Mouse (Mus musculus): ENCODE results near the gene Nfu1. TPM values are rescaled to one million over a fixed set of nuclear protein-coding genes. Genes with fewer than 3 reads are reported as not detected.

The Nfu1 gene
- 232 and 303 TPM in 2 replicates for polyA plus RNA-seq (2012; rRNA removed)

DNA sequence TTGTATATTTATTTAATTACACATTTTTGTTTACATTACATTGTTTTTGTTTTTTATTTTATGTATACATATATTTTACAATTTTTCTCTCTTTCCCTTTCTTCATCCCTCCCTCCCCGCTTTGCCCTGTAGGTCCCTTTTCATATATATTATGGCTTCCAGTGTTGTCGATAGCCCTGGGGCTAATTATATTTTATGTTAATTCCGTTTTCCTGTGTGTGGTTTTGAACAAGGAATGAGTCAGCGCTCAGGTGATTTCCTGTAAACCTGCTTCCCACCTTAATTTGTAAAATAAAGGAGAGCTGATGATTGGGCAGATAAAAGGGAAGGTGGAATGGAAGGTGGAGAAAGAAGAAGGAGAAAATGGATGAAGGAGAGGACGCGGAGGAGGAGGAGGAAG, at the start of gene Nfu1:
TSS of gene Nfu1 (plus strand) at position 350 of the 400 bp plus-strand sequence.
- Histone ChIP-seq H3K4me1 (ENCODE audit: control insufficient read depth, insufficient read depth, low read length) (no peaks in the 10 kb centered on the region), H3K27me3 (replicated peaks; ENCODE audit: control insufficient read depth, insufficient read depth, low read length) (no peaks in the 10 kb centered on the region), H3K27ac (ENCODE audit: insufficient read depth, low read depth, low read length) (peak within 1 kb of the TSS; percentile 69), H3K36me3 (ENCODE audit: control insufficient read depth, insufficient read depth, low read length) (no peaks in the 10 kb centered on the region), H3K4me3 (ENCODE audit: insufficient read depth, low read depth, low read length) (peak within 1 kb of the TSS; percentile 78)
- no peak for TF ChIP-seq POLR2A (IDR thresholded peaks at IDR 0.05; ENCODE audit: low read depth, low read length)
- no peak for TF ChIP-seq CTCF (conservative IDR thresholded peaks at IDR 0.05; ENCODE audit: insufficient read depth, insufficient read length, low read depth, low read length)
- DNase-seq, result no peak
- 74% methylated on average over 6 of the region's 6 CpGs for WGBS

DNA sequence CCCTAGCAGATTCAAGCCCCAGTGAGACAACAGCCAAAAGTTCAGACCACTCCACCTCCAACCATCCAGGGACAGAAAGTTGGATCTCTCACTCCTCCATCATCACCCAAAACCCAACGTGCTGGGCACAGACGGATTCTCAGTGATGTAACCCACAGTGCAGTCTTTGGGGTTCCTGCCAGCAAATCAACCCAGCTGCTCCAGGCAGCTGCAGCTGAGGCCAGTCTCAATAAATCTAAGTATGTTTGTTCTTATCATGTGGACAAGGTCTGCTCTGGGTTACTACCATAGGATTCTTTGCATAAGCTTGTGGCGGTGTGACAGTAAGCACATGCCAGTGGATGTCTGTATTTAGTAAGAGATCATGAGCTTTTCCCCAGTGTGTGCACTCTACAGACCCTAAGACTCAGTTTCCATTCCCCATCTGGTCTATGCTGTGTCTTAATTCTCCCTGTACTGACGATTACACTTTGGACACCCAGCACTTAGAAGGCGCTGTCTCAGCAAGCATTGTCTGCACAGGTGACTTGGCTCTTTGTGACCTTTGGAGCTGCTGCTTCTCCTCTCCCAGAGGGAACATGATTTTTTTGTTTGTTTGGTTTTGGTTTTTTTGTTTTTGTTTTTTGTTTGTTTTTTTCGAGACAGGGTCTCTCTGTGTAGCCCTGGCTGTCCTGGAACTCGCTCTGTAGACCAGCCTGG, 44.9 kb upstream of the Nfu1 start:
- DNase-seq, result peak; percentile 58
- no peak for TF ChIP-seq CTCF (conservative IDR thresholded peaks at IDR 0.05; ENCODE audit: insufficient read depth, insufficient read length, low read depth, low read length)
- TF ChIP-seq POLR2A (IDR thresholded peaks at IDR 0.05; ENCODE audit: low read depth, low read length), result no peak
- no peak overlapping the region for H3K4me3 ChIP-seq (ENCODE audit: insufficient read depth, low read depth, low read length)
- H3K27me3 ChIP-seq (replicated peaks; ENCODE audit: control insufficient read depth, insufficient read depth, low read length), result no peaks in the 10 kb centered on the region
- H3K36me3 ChIP-seq (ENCODE audit: control insufficient read depth, insufficient read depth, low read length), result peaks cover 8% of the 10 kb centered on the region
- peak overlapping the region; percentile 35 for H3K27ac ChIP-seq (ENCODE audit: insufficient read depth, low read depth, low read length)
- peaks cover 4% of the 10 kb centered on the region; the same call in 1 of the 2 replicates for H3K4me1 ChIP-seq (ENCODE audit: control insufficient read depth, insufficient read depth, low read length)
- 74% methylated on average over 7 of the region's 7 CpGs for WGBS

DNA sequence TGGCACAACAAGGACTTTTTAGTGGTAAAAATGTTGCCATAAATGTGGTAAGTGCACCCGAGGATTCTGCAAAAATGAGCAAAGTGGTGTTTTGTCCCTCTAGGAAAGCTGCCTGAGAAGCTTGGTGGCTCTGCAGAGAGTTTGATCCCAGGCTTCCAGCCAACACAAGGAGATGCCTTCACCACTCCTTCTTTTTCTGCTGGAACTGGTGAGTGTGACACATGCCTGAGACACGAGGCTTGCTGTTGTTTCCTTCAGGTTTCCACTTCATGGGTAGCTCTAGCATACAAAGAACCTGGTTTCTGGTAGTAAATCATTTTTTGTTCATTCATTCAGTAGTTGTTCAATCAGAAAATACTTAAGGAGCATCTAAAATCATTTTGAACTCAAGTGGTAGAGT, 41.9 kb upstream of the Nfu1 start:
- no peak for DNase-seq
- Histone ChIP-seq H3K27ac (ENCODE audit: insufficient read depth, low read depth, low read length) (no peak overlapping the region), H3K4me3 (ENCODE audit: insufficient read depth, low read depth, low read length) (no peak overlapping the region), H3K36me3 (ENCODE audit: control insufficient read depth, insufficient read depth, low read length) (peaks cover 9% of the 10 kb centered on the region), H3K27me3 (replicated peaks; ENCODE audit: control insufficient read depth, insufficient read depth, low read length) (no peaks in the 10 kb centered on the region), H3K4me1 (ENCODE audit: control insufficient read depth, insufficient read depth, low read length) (peaks cover 4% of the 10 kb centered on the region; the same call in 1 of the 2 replicates)
- no peak for TF ChIP-seq POLR2A (IDR thresholded peaks at IDR 0.05; ENCODE audit: low read depth, low read length)
- TF ChIP-seq CTCF (conservative IDR thresholded peaks at IDR 0.05; ENCODE audit: insufficient read depth, insufficient read length, low read depth, low read length), result no peak
- WGBS, result 90% methylated on average over 2 of the region's 2 CpGs

DNA sequence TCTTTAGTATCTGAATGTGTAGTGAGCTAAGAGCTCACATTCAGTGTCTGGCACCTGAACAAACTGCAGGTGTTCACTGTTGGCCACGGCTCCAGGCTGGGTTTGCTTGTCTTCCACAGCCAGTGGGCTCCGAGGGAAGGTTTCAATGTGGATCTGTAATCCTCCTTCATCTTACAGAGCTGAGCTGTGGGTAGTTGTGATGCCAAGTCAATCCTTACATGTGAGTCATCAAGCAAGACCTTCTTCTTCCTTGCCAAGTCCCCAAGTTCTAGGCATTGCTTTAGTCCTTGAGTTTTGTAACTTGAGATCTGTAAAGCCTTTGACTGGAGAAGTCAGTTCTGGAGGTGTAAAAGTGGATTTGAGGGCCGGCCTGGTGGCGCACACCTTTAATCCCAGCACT, 35.1 kb upstream of the Nfu1 start:
- 94% methylated on average over 4 of the region's 4 CpGs for WGBS

DNA sequence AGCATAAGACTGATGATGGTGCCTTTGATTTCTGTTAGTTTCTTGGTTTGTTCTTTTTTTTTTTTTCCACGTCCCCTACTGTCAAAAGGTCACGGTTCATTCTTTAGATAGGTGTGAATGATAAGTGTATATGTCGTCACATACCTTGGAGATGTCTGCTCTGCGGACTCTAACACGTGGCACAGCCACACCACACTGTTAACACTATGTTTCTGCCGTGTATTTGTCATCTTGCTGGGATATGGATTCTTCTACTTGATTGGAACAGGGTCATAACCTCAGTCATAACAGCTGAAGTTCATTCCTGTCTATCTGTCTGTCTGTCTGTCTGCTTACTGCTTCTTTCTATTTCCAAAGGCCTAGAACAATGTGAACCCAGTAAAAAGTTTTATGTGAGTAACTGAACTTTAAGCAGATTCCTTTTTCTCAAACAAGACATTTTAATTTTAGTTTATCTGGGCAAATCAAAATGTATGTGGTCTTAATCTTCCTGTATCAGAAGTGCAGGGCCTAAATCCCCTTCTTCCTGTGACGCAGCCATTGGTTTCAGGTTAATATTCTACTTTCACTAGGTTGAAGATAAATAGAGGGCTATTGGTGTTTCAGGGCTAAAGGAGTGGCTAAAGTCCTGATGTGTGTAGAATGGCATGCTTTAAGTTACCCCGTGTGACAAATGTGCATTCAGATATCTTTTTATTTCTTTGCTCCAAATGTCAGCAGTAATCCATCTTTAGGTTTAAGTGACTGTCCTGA, 30.7 kb upstream of the Nfu1 start:
- H3K4me1 ChIP-seq (ENCODE audit: control insufficient read depth, insufficient read depth, low read length), result peaks cover 4% of the 10 kb centered on the region; the same call in 1 of the 2 replicates
- DNase-seq, result peak; percentile 45
- no peaks in the 10 kb centered on the region for H3K27me3 ChIP-seq (replicated peaks; ENCODE audit: control insufficient read depth, insufficient read depth, low read length)
- H3K4me3 ChIP-seq (ENCODE audit: insufficient read depth, low read depth, low read length), result no peak overlapping the region
- TF ChIP-seq CTCF (conservative IDR thresholded peaks at IDR 0.05; ENCODE audit: insufficient read depth, insufficient read length, low read depth, low read length) (no peak), POLR2A (IDR thresholded peaks at IDR 0.05; ENCODE audit: low read depth, low read length) (no peak)
- no peak overlapping the region for H3K27ac ChIP-seq (ENCODE audit: insufficient read depth, low read depth, low read length)
- H3K36me3 ChIP-seq (ENCODE audit: control insufficient read depth, insufficient read depth, low read length), result no peaks in the 10 kb centered on the region
- WGBS, result 72% methylated on average over 8 of the region's 8 CpGs

More for the DNA sequence above, 35.1 kb upstream of the Nfu1 start:
- peaks cover 3% of the 10 kb centered on the region; the same call in 1 of the 2 replicates for H3K4me1 ChIP-seq (ENCODE audit: control insufficient read depth, insufficient read depth, low read length)
- no peak overlapping the region for H3K4me3 ChIP-seq (ENCODE audit: insufficient read depth, low read depth, low read length)
- no peaks in the 10 kb centered on the region for H3K27me3 ChIP-seq (replicated peaks; ENCODE audit: control insufficient read depth, insufficient read depth, low read length)
- no peak for TF ChIP-seq CTCF (conservative IDR thresholded peaks at IDR 0.05; ENCODE audit: insufficient read depth, insufficient read length, low read depth, low read length)
- no peak for TF ChIP-seq POLR2A (IDR thresholded peaks at IDR 0.05; ENCODE audit: low read depth, low read length)
- DNase-seq, result no peak
- no peak overlapping the region for H3K27ac ChIP-seq (ENCODE audit: insufficient read depth, low read depth, low read length)
- peaks cover 5% of the 10 kb centered on the region for H3K36me3 ChIP-seq (ENCODE audit: control insufficient read depth, insufficient read depth, low read length)

DNA sequence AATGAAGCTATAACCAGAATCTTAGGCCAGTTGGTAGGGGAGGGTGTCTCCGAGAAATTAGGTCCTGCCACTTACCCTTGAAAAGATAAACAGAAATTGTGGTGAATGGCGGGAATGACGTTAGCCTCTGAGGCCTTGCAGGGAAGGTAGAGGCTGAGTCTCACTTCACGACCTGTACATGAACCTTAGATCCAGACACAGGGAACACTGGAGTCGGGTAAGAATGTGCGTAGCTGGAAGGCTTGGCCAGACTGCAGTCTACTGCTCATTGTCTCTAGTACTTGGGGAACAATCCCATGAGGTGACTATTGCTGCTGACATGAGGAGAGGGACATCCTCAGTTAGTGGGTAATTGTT, 30.1 kb upstream of the Nfu1 start:
- no peak for DNase-seq
- no peaks in the 10 kb centered on the region for H3K36me3 ChIP-seq (ENCODE audit: control insufficient read depth, insufficient read depth, low read length)
- H3K4me3 ChIP-seq (ENCODE audit: insufficient read depth, low read depth, low read length), result no peak overlapping the region
- TF ChIP-seq CTCF (conservative IDR thresholded peaks at IDR 0.05; ENCODE audit: insufficient read depth, insufficient read length, low read depth, low read length) (no peak), POLR2A (IDR thresholded peaks at IDR 0.05; ENCODE audit: low read depth, low read length) (no peak)
- no peaks in the 10 kb centered on the region for H3K27me3 ChIP-seq (replicated peaks; ENCODE audit: control insufficient read depth, insufficient read depth, low read length)
- no peak overlapping the region for H3K27ac ChIP-seq (ENCODE audit: insufficient read depth, low read depth, low read length)
- H3K4me1 ChIP-seq (ENCODE audit: control insufficient read depth, insufficient read depth, low read length), result peaks cover 4% of the 10 kb centered on the region; the same call in 1 of the 2 replicates
- 58% methylated on average over 6 of the region's 6 CpGs for WGBS

DNA sequence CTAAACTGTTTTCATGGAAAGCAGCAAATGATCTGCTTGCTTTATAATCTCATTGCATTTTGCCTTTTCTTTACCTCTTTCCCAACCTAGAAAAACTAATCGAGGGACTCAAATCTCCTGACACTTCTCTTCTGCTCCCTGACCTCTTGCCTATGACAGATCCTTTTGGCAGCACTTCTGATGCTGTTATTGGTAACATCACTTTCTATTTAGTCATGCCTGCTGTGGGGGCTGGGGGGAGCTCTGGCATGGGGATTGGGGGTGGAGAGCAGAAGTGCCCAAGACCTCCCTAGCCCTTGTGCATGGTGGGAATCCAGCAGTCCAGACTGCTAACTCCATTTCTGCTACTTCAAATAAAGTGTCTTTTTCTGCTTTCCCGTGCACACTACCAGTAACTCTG, 27.8 kb upstream of the Nfu1 start:
- Histone ChIP-seq H3K36me3 (ENCODE audit: control insufficient read depth, insufficient read depth, low read length) (no peaks in the 10 kb centered on the region; the same call in 1 of the 2 replicates), H3K27ac (ENCODE audit: insufficient read depth, low read depth, low read length) (no peak overlapping the region), H3K27me3 (replicated peaks; ENCODE audit: control insufficient read depth, insufficient read depth, low read length) (no peaks in the 10 kb centered on the region), H3K4me3 (ENCODE audit: insufficient read depth, low read depth, low read length) (no peak overlapping the region), H3K4me1 (ENCODE audit: control insufficient read depth, insufficient read depth, low read length) (peaks cover 4% of the 10 kb centered on the region; the same call in 1 of the 2 replicates)
- TF ChIP-seq CTCF (conservative IDR thresholded peaks at IDR 0.05; ENCODE audit: insufficient read depth, insufficient read length, low read depth, low read length), result no peak
- no peak for TF ChIP-seq POLR2A (IDR thresholded peaks at IDR 0.05; ENCODE audit: low read depth, low read length)
- WGBS, result 80% methylated on average over 2 of the region's 2 CpGs
- no peak for DNase-seq

Measured in kidney, adult 2 months (tissue).